Mouse (Mus musculus) lung, postnatal 0 days (tissue): Measurements from ENCODE around the gene Sirt3.

Experiments used
- CTCF ChIP-seq: IDR thresholded peaks from 2 replicates; pipeline ENCODE4 v1.5.1; 2016; ENCODE audit warnings: antibody characterized with exemption, mild to moderate bottlenecking
- EP300 ChIP-seq: IDR thresholded peaks from 2 replicates; pipeline ENCODE4 v1.6.1; 2016; ENCODE audit warnings: antibody characterized with exemption, mild to moderate bottlenecking, control low read depth

DNA sequence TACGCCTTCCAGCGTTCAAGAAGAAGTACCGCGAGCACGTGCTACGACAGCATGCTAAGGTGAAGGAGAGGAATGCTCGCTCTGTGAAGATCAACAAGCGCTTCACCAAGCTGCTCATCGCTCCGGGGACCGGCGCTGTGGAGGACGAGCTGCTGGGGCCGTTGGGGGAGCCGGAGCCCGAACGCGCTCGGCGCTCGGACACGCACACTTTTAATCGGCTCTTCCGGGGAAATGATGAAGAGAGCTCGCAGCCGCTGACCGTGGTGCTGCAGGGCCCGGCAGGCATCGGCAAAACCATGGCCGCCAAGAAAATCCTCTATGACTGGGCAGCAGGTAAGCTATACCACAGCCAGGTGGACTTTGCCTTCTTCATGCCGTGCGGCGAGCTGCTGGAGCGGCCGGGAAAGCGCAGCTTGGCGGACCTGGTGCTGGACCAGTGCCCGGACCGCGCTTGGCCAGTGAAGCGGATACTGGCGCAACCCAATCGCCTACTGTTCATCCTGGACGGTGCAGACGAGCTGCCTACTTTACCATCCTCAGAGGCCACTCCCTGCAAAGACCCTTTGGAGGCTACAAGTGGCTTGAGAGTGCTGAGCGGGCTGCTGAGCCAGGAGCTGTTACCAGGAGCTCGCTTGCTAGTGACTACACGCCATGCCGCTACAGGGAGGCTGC is 40.4 kb upstream of the Sirt3 start:
- no peak for TF ChIP-seq CTCF
- no peak for TF ChIP-seq EP300
